Mouse (Mus musculus) pancreas, adult 10 weeks (tissue): ENCODE data around the gene Nol10. TPM values are rescaled to one million over a fixed set of nuclear protein-coding genes. Genes with fewer than 3 reads are reported as not detected.

Source experiments
- polyA plus RNA-seq: library from polyadenylated mRNA; stranded (reverse); fragments of 350-450 nt; fragmentation: Illumina TruSeq; extraction: RNeasy Lipid Tissue Mini Kit (QIAGEN cat#74804); gene quantifications from one replicate; pipeline ENCODE4 v1.2.3, GENCODE M21; 2015; ENCODE audit warnings: low read depth, low replicate concordance; ENCODE audit not compliant: insufficient read depth

Gene Nol10
- polyA plus RNA-seq, result 2.6 TPM

DNA sequence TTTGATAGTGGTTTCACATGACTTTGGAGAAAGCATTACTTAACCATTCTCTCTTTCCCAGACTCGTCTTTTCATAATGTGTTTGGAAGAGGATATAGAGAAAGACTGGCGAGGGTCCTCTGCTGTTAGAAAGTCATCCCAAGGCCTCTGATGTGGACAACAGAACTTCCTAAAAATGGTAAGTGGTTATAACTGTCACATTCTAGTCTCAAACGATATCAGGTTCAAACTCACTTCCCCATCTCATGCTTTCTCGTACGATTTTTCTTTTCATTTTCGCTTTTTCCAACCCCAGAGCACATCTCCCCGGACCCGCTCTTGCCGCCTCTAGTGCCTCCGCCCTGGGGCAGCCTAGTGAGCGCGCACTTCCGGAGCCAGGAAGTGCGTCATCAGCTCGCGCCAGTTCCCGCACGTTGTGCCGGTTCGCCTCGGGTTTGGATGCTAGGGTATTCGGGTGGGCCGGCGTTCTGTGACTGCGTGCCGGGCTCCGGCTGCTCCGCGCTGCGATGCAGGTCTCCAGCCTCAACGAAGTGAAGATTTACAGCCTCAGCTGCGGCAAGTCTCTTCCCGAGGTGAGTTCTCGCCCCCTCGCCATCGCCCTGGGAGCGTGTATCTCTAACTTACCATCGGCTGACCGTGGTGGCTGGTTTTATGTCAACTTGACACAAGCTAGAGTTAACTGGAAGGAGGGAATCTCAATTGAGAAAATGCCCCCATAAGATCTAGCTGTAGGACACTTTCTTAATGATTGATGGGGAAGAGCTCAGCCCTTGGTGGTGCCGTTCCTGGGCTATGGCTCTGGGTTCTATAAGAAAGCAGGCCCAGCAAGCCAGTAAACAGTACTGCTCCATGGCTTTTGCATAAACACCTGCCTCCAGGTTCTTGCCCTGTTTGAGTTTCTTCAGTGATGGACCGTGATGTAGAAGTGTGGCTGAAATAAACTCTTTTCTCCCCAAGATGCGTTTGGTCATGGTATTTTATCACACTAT, at the start of gene Nol10:
Nol10 (plus strand) TSS at position 411 of the 989 bp plus-strand sequence.

GRCm38 (mm10) chr12:17329259-17329658, 19.0 kb upstream of the Nol10 start, which contains the start of gene Atp6v1c2:
Atp6v1c2 (minus strand) TSS chr12:17329359.

Other genes with a start within 250 kb of the Nol10 start
- gene Kcnf1, start 171.6 kb upstream of the Nol10 start, polyA plus RNA-seq, result 0.17 TPM
- 101 TPM for gene Pdia6, start 81.9 kb upstream of the Nol10 start, polyA plus RNA-seq
- not detected for gene Atp6v1c2, start 19.1 kb upstream of the Nol10 start, polyA plus RNA-seq
- 63.7 TPM for gene Odc1, start 196.3 kb downstream of the Nol10 start, polyA plus RNA-seq